Comparison of ENCODE assay signal across 1 mouse cellular context in the genomic region with DNA sequence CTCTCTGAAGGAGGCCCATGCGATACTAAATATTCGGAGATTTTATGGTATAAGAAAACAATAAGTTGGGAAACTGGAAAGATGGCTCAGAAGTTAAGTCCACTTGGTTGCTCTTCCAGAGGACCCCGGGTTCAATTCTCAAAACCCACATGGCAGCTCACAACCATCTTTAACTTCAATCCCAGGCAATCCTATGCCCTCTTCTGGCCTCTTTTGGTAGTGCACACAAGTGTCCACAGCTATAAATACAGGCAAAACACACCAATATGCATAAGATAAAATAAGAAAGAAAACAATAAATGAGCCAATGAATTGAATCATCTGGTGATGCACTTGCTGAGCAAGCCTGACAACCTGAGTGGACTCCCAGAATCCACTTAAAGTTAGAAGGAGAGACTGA.
A peak's percentile ranks its signal among the peaks of the same experiment; 100 is the strongest.
TF ChIP-seq lines count a peak whose summit lies in the region.

No protein-coding gene starts in this region.

TF ChIP-seq in MEL, 35 proteins besides CTCF, POLR2A, EP300 and RAD21:
- peak; percentile 35; the same call in 1 of the 2 replicates for TF ChIP-seq SMC3 (IDR thresholded peaks at IDR 0.05; ENCODE audit: low read depth, low read length)
- TF ChIP-seq GABPA (IDR thresholded peaks at IDR 0.05; ENCODE audit: low read depth, low read length), result no peak
